Mouse (Mus musculus) CH12.LX (cell line): ENCODE data around the gene Pafah1b2.

ENCODE experiments used
- CTCF ChIP-seq, 2 experiments: IDR thresholded peaks in 1 of 2; conservative IDR thresholded peaks in 1 of 2; 2 replicates each; pipeline ENCODE4 v1.5.1; 2011 to 2012; ENCODE audit warnings: low read depth in 2 of 2, low read length in 2 of 2, improper control_type of control experiment in 1 of 2, inconsistent platforms in 1 of 2, mild to moderate bottlenecking in 1 of 2, moderate library complexity in 1 of 2
- ELF1 ChIP-seq: IDR thresholded peaks from 2 replicates; pipeline ENCODE4 v1.6.1; 2014; ENCODE audit warnings: low read depth, mild to moderate bottlenecking, inconsistent platforms, low read length, improper control_type of control experiment
- EP300 ChIP-seq: IDR thresholded peaks from 2 replicates; pipeline ENCODE4 v1.6.1; 2011; ENCODE audit warnings: low read length, improper control_type of control experiment
- GABPA ChIP-seq: IDR thresholded peaks from 2 replicates; pipeline ENCODE4 v1.6.1; 2012; ENCODE audit warnings: low read depth, low read length, improper control_type of control experiment, inconsistent platforms; ENCODE audit not compliant: insufficient replicate concordance
- IRF4 ChIP-seq: IDR thresholded peaks from 2 replicates; pipeline ENCODE4 v1.6.1; 2014; ENCODE audit warnings: low read depth, mild to moderate bottlenecking, inconsistent platforms, low read length, improper control_type of control experiment
- MAX ChIP-seq: IDR thresholded peaks from 2 replicates; pipeline ENCODE4 v1.6.1; 2011; ENCODE audit warnings: low read length, improper control_type of control experiment
- MYC ChIP-seq: IDR thresholded peaks from 2 replicates; pipeline ENCODE4 v1.6.1; 2011; ENCODE audit warnings: low read depth, mild to moderate bottlenecking, improper control_type of control experiment, low read length
- POLR2A ChIP-seq: IDR thresholded peaks from 2 replicates; pipeline ENCODE4 v1.6.1; 2011; ENCODE audit warnings: low read depth, mild to moderate bottlenecking, improper control_type of control experiment, low read length
- POLR2AphosphoS2 ChIP-seq: IDR thresholded peaks from 2 replicates; pipeline ENCODE4 v1.6.1; 2011; ENCODE audit warnings: low read depth, low read length, improper control_type of control experiment
- ZKSCAN1 ChIP-seq: IDR thresholded peaks from 2 replicates; pipeline ENCODE4 v1.6.1; 2012; ENCODE audit warnings: low read depth, inconsistent platforms, low read length, improper control_type of control experiment, borderline replicate concordance

GRCm38 (mm10) chr9:45938952-45939637 lies 73.4 kb downstream of the Pafah1b2 start:
- no peak for TF ChIP-seq CTCF (conservative IDR thresholded peaks at IDR 0.05 in 1 of 2, IDR thresholded peaks at IDR 0.05 in 1 of 2; ENCODE audit: low read depth in 2 of 2, low read length in 2 of 2)
- no peak for TF ChIP-seq MAX
- TF ChIP-seq EP300: no peak
- no peak for TF ChIP-seq POLR2A
- no peak for TF ChIP-seq ELF1
- no peak for TF ChIP-seq POLR2AphosphoS2
- no peak for TF ChIP-seq GABPA
- no peak for TF ChIP-seq ZKSCAN1
- no peak for TF ChIP-seq IRF4
- TF ChIP-seq MYC: no peak
